Mouse (Mus musculus) heart, adult 2 months (tissue): ENCODE data around the gene Mrfap1.

Source experiments
- CTCF ChIP-seq: fragments of 200-600 bp; IDR thresholded peaks from 2 replicates; pipeline ENCODE4 v1.8.1; 2022; ENCODE audit warnings: antibody characterized with exemption, mild to moderate bottlenecking, moderate library complexity
- EP300 ChIP-seq: fragments of 200-500 bp; IDR thresholded peaks from 2 replicates; pipeline ENCODE4 v1.6.1; 2011; ENCODE audit warnings: low read depth, low read length, control low read depth; ENCODE audit not compliant: insufficient read depth
- POLR2A ChIP-seq: fragments of 200-500 bp; IDR thresholded peaks from 2 replicates; pipeline ENCODE4 v1.6.1; 2011; ENCODE audit warnings: mild to moderate bottlenecking, low read depth, low read length, control low read depth; ENCODE audit not compliant: insufficient read depth

DNA sequence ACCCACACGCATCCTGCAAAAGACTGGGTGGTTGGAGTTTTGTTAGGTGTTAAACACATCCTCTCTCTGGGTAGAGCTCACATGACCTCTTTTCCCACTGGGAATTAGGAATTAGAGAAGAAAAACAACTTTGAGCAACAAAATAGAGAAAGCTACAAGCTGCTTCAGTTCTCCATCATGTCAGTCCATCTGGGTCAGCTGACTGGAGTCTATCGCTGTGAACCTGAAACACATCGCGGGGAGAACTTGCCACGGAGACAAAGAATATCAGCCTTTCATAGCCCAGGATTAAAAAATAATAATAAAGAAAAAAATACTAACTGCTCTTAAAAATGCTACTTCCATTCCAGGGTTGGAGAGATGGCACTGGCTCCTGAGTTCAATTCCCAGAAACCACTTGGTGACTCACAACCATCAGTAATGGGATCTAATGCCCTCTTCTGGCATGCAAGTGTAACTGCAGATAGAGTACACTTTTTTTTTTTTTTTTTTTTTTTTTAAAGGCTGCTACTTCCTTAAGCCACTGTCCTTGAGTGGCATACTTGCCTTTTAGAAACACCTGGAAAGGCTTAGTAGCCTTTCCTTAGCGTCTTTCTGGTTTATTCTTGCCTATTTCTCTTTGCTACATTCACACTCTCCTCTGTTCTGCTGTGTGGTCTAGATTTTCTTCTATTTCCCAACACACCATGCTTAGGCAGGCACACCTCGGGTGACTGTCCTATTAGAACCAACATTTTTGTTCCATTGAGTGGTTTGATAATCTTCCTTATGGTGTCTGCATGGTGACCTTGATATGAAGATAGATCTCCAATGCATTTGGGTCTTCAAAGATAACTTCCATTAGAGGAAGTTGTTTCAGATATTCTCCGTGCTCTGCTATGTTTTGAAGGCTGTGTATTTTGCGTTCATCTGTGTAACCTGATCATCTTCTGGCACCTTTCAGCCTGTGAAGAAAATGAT lies 46.2 kb downstream of the Mrfap1 start:
- no peak for TF ChIP-seq POLR2A
- TF ChIP-seq CTCF: peak; percentile 68
- no peak for TF ChIP-seq EP300
